Mouse (Mus musculus) limb, embryonic 15.5 days (tissue): Measurements from ENCODE around the gene Ppp1r1b. TPM values are rescaled to one million over a fixed set of nuclear protein-coding genes. Genes with fewer than 3 reads are reported as not detected.

Experiments
- ATAC-seq: fragments of 200-750 bp; cut with Nextera tagmentation; 2 replicates; pipeline ENCODE4 v1.8.0; 2017; ENCODE audit warnings: low read depth, moderate TSS enrichment; ENCODE audit not compliant: insufficient number of reproducible peaks, low FRiP score, low TSS enrichment
- H3K27ac ChIP-seq: fragments of 300-500 bp; sonication (generic); 2 replicates; pipeline ENCODE4 v1.5.1; 2015; ENCODE audit warnings: moderate library complexity, mild to moderate bottlenecking, inconsistent platforms
- H3K27me3 ChIP-seq: fragments of 300-500 bp; sonication (generic); 2 replicates; pipeline ENCODE4 v1.6.1; 2015; ENCODE audit warnings: inconsistent platforms
- H3K36me3 ChIP-seq: fragments of 300-500 bp; sonication (generic); 2 replicates; pipeline ENCODE4 v1.6.1; 2015; ENCODE audit warnings: inconsistent platforms
- H3K4me1 ChIP-seq: fragments of 300-500 bp; sonication (generic); 2 replicates; pipeline ENCODE4 v1.6.1; 2015; ENCODE audit warnings: inconsistent platforms
- H3K4me2 ChIP-seq: fragments of 300-500 bp; sonication (generic); 2 replicates; pipeline ENCODE4 v1.6.1; 2015; ENCODE audit warnings: mild to moderate bottlenecking, inconsistent platforms
- H3K4me3 ChIP-seq: fragments of 300-500 bp; sonication (generic); 2 replicates; pipeline ENCODE4 v1.5.1; 2015; ENCODE audit warnings: mild to moderate bottlenecking, inconsistent platforms
- H3K9ac ChIP-seq: fragments of 300-500 bp; sonication (generic); 2 replicates; pipeline ENCODE4 v1.6.1; 2015; ENCODE audit warnings: inconsistent platforms
- H3K9me3 ChIP-seq: fragments of 300-500 bp; sonication (generic); 2 replicates; pipeline ENCODE4 v1.6.1; 2016; ENCODE audit warnings: inconsistent platforms
- WGBS: fragments of 180-500 bp; shearing (Covaris S2); methylation state at CpG from one replicate; pipeline ENCODE4 v1.1.7; 2015; 5-methylcytosine and 5-hydroxymethylcytosine counted together
- polyA plus RNA-seq: library from polyadenylated mRNA; unstranded; fragments of >200 nt; fragmentation: Nextera tagmentation; extraction: Ambion mirVana; gene quantifications from 2 replicates; pipeline ENCODE4 v1.2.1, GENCODE M21; 2015

Gene Ppp1r1b
- polyA plus RNA-seq, 1 experiment from 2014 or later = 3.7 TPM

GRCm38 (mm10) chr11:98329960-98330744 is 18.1 kb upstream of the Ppp1r1b start:
- Histone ChIP-seq H3K27me3 (peaks cover 100% of the 10 kb centered on the region), H3K4me3 (no peak overlapping the region), H3K4me1 (peaks cover 32% of the 10 kb centered on the region), H3K4me2 (no peak overlapping the region), H3K36me3 (no peaks in the 10 kb centered on the region), H3K9ac (no peak overlapping the region), H3K27ac (no peak overlapping the region), H3K9me3 (no peaks in the 10 kb centered on the region)
- no peak for ATAC-seq
- WGBS = 26% methylated on average over 9 of the region's 9 CpGs

DNA sequence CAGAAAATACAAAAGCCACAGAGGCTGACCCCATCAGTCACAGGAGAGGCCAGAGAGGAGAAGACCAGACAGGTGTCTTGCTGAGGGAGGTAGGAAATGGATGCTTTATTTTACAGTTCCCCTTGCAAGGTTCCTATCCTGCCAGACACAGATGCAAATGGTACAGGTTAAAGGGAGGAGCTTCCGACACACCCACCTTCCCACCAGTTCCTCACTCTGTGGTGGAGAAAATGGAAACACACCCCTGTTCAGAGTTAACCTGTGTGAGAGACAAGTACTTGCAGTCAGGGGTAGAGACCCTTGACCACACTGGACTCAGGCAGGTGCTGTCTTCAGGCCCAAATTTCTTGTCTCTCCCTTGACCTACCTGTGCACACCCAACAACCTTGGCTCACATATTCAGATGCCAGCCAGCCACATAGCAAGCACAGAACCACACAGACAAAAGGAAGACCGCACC is 17.4 kb upstream of the Ppp1r1b start:
- Histone ChIP-seq H3K27me3 (peaks cover 100% of the 10 kb centered on the region), H3K9ac (no peak overlapping the region), H3K4me3 (no peak overlapping the region), H3K9me3 (no peaks in the 10 kb centered on the region), H3K4me2 (no peak overlapping the region), H3K36me3 (no peaks in the 10 kb centered on the region), H3K4me1 (peaks cover 32% of the 10 kb centered on the region), H3K27ac (no peak overlapping the region)
- WGBS = 51% methylated on average over 2 of the region's 2 CpGs
- no peak for ATAC-seq

DNA sequence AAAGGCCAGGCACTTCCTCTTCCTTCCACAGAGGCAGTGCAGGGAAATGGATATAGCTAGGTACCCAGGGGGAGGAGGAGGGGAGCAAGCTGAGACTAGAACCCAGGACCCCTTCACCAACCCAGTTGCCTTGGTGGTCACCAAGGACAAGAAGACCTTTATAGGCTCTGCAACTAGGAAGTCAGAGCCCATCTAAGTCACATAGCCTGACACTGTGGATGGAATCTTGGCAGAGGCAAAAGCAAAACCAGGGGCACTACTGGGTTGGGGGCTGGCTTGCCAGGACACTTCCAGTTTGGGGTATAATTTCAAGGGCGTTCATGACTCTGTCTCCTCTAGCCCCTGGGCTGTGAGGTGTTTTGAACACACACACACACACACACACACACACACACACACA is 16.8 kb upstream of the Ppp1r1b start:
- no peak for ATAC-seq
- Histone ChIP-seq H3K9me3 (no peaks in the 10 kb centered on the region), H3K27me3 (peaks cover 100% of the 10 kb centered on the region), H3K27ac (no peak overlapping the region), H3K4me1 (peaks cover 32% of the 10 kb centered on the region), H3K36me3 (no peaks in the 10 kb centered on the region), H3K9ac (no peak overlapping the region), H3K4me3 (no peak overlapping the region), H3K4me2 (no peak overlapping the region)
- WGBS = 50% methylated on average over 1 of the region's 1 CpGs

GRCm38 (mm10) chr11:98332186-98332585 is 16.0 kb upstream of the Ppp1r1b start:
- no peak overlapping the region for H3K9ac ChIP-seq
- WGBS = 83% methylated on average over 3 of the region's 3 CpGs
- no peak for ATAC-seq
- H3K4me3 ChIP-seq = no peak overlapping the region
- H3K27ac ChIP-seq = no peak overlapping the region
- H3K9me3 ChIP-seq = no peaks in the 10 kb centered on the region
- H3K27me3 ChIP-seq = peaks cover 100% of the 10 kb centered on the region
- no peak overlapping the region for H3K4me2 ChIP-seq
- H3K36me3 ChIP-seq = no peaks in the 10 kb centered on the region
- H3K4me1 ChIP-seq = peaks cover 27% of the 10 kb centered on the region

GRCm38 (mm10) chr11:98332841-98333240 is 15.4 kb upstream of the Ppp1r1b start:
- no peaks in the 10 kb centered on the region for H3K36me3 ChIP-seq
- H3K4me3 ChIP-seq = no peak overlapping the region
- no peak overlapping the region for H3K4me2 ChIP-seq
- 73% methylated on average over 4 of the region's 4 CpGs for WGBS
- ATAC-seq = no peak
- no peak overlapping the region for H3K9ac ChIP-seq
- no peak overlapping the region for H3K27ac ChIP-seq
- H3K4me1 ChIP-seq = peaks cover 20% of the 10 kb centered on the region
- no peaks in the 10 kb centered on the region for H3K9me3 ChIP-seq
- peaks cover 100% of the 10 kb centered on the region for H3K27me3 ChIP-seq

DNA sequence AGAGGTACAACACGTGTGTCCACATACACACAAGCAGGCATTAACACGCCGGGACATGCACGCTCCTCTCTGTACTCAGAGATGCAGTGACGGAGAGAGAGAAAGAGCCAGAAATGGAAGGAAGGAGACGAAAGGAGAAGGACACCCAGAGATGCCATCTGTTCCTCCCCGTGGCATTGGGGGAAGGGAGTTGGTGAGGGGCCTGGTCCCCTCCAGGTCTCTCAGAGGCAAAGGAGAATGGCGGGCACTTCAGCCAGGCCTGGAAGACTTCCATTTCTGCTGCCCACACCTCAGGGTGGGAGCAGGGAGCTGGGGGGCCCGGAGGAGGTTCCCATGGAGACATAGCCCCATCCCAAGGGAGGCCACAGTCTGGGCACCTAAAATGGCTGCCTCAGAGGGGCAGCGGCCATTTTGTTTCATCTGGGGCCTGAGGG is 14.9 kb upstream of the Ppp1r1b start:
- Histone ChIP-seq H3K27me3 (peaks cover 100% of the 10 kb centered on the region), H3K9ac (no peak overlapping the region), H3K4me2 (no peak overlapping the region), H3K9me3 (no peaks in the 10 kb centered on the region), H3K4me1 (peaks cover 17% of the 10 kb centered on the region), H3K36me3 (no peaks in the 10 kb centered on the region), H3K4me3 (no peak overlapping the region), H3K27ac (no peak overlapping the region)
- 61% methylated on average over 10 of the region's 10 CpGs for WGBS
- no peak for ATAC-seq

GRCm38 (mm10) chr11:98333981-98334741 is 14.0 kb upstream of the Ppp1r1b start:
- H3K27ac ChIP-seq = no peak overlapping the region
- WGBS = 2% methylated on average over 40 of the region's 41 CpGs
- no peaks in the 10 kb centered on the region for H3K9me3 ChIP-seq
- H3K9ac ChIP-seq = no peak overlapping the region
- 0 out of 2 replicates have a peak overlapping the region, but pooled peaks have one; percentile 8 for H3K4me3 ChIP-seq
- peaks cover 100% of the 10 kb centered on the region for H3K27me3 ChIP-seq
- no peaks in the 10 kb centered on the region for H3K36me3 ChIP-seq
- peaks cover 21% of the 10 kb centered on the region for H3K4me1 ChIP-seq
- ATAC-seq = no peak
- H3K4me2 ChIP-seq = peak overlapping the region; percentile 24; the same call in 1 of the 2 replicates

- ATAC-seq = no peak
- Histone ChIP-seq H3K4me3 (no peak overlapping the region), H3K27me3 (peaks cover 100% of the 10 kb centered on the region), H3K27ac (no peak overlapping the region), H3K9ac (no peak overlapping the region), H3K4me2 (no peak overlapping the region), H3K36me3 (no peaks in the 10 kb centered on the region), H3K9me3 (no peaks in the 10 kb centered on the region), H3K4me1 (peaks cover 28% of the 10 kb centered on the region)
- WGBS = 8% methylated on average over 8 of the region's 9 CpGs
Observed at GRCm38 (mm10) chr11:98335250-98335649, 13.0 kb upstream of the Ppp1r1b start.

- H3K9me3 ChIP-seq = no peaks in the 10 kb centered on the region
- no peak overlapping the region for H3K4me3 ChIP-seq
- 15% methylated on average over 13 of the region's 13 CpGs for WGBS
- no peak for ATAC-seq
- H3K4me1 ChIP-seq = peaks cover 31% of the 10 kb centered on the region
- no peak overlapping the region for H3K9ac ChIP-seq
- H3K4me2 ChIP-seq = no peak overlapping the region
- H3K36me3 ChIP-seq = no peaks in the 10 kb centered on the region
- peaks cover 97% of the 10 kb centered on the region for H3K27me3 ChIP-seq
- H3K27ac ChIP-seq = no peak overlapping the region
Observed at GRCm38 (mm10) chr11:98336245-98337107, 11.7 kb upstream of the Ppp1r1b start.

DNA sequence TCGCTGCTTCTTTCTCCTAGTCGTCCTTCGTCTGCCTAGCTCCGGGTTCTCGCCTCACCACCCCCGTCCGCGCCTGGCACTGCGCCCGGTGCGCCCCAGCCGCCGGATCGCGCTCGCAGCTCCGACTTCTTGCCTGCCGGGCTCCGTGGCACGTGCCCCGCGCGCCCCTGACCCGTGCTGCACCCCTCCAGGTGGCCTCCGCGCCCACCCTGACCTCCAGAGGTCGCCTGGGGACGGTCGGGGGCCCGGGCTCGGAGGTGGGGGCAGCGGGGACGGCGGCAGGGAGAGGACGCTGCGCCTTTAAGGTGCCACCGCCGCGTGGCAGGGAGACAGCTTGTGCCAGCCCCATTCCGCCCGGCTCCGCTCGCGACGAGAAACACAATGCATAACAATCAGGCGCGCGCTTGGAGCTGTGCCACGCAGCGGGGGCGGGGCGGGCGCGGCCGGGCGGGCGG is 9.7 kb upstream of the Ppp1r1b start:
- Histone ChIP-seq H3K27ac (no peak overlapping the region), H3K9me3 (no peaks in the 10 kb centered on the region), H3K27me3 (peaks cover 87% of the 10 kb centered on the region), H3K9ac (peak overlapping the region; percentile 40), H3K4me1 (peaks cover 39% of the 10 kb centered on the region), H3K4me3 (peak overlapping the region; percentile 53), H3K36me3 (no peaks in the 10 kb centered on the region), H3K4me2 (peak overlapping the region; percentile 99)
- ATAC-seq = no peak
- WGBS = under 1% methylated on average over 57 of the region's 57 CpGs

DNA sequence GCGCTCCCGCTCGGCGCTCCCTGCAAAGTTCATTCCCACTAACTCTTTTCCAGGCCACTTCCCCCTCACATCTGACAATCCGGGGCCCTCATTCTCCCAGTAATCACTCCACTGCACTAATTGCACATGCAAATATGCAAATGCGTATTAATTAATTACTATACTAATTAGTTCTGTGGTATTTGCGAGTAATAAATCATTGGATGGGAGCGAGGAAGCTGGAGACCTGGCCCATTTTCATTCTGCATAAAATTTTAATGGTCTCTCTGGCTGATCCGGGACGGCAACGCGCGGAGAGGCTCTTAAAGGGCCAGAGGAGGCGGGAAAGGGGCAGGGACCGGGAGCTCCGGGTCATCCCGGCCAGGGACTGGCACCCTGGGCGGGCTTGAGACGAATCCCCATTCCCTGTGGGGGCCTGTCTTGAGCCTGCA is 9.1 kb upstream of the Ppp1r1b start:
- peak overlapping the region; percentile 99 for H3K4me2 ChIP-seq
- peak overlapping the region; percentile 40; the same call in 1 of the 2 replicates for H3K9ac ChIP-seq
- ATAC-seq = no peak
- H3K36me3 ChIP-seq = no peaks in the 10 kb centered on the region
- peak overlapping the region; percentile 53 for H3K4me3 ChIP-seq
- H3K4me1 ChIP-seq = peaks cover 38% of the 10 kb centered on the region
- 0% methylated on average over 19 of the region's 19 CpGs for WGBS
- H3K27ac ChIP-seq = no peak overlapping the region
- no peaks in the 10 kb centered on the region for H3K9me3 ChIP-seq
- peaks cover 85% of the 10 kb centered on the region for H3K27me3 ChIP-seq
